Mouse (Mus musculus) left cerebral cortex, adult 6 months (tissue): ENCODE data around the gene Car14. TPM values are rescaled to one million over a fixed set of nuclear protein-coding genes. Genes with fewer than 3 reads are reported as not detected.

Experiments
- long read RNA-seq, 2 experiments: library from polyadenylated mRNA; unstranded; transcript quantifications; one replicate each; pipeline ENCODE4 v2.0.0; 2019 to 2020
- polyA plus RNA-seq: library from polyadenylated mRNA; unstranded; fragments of <200 nt; fragmentation: Nextera tagmentation; gene quantifications from 2 replicates; pipeline ENCODE4 v1.2.3, GENCODE M21; 2021

The Car14 gene
- polyA plus RNA-seq = 10.7 and 14.9 TPM in 2 replicates
- long read RNA-seq, experiment 1, partial matches to known transcripts = 1 of 56 reads
- long read RNA-seq, experiment 1, other reads (novel, unspliced or antisense) = 53 of 56 reads
- long read RNA-seq, experiment 2, partial matches to known transcripts = 0 of 20 reads
- long read RNA-seq, experiment 2, other reads (novel, unspliced or antisense) = 16 of 20 reads

DNA sequence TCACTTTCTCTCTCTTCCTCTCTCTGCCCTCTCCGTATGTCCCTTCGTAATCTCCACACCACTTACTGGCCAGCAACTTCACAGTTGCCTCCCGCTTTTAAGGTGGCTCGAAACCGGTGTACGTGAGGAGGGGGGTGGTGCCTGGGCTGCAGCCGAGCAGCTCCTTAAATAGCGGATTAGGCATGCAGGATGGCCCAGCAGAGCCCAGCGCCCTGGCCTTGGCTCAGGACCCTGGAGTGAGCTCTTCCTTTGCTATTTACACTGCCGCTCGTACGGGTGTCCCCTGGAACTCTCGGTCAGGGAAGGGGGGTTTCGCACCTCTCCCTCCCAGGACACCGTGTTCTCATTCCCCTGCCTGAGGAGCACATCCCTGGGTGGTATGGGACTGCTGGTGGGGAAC, at the start of gene Car14:
TSS of gene Car14 (minus strand) at position 124 of the 400 bp plus-strand sequence.

DNA sequence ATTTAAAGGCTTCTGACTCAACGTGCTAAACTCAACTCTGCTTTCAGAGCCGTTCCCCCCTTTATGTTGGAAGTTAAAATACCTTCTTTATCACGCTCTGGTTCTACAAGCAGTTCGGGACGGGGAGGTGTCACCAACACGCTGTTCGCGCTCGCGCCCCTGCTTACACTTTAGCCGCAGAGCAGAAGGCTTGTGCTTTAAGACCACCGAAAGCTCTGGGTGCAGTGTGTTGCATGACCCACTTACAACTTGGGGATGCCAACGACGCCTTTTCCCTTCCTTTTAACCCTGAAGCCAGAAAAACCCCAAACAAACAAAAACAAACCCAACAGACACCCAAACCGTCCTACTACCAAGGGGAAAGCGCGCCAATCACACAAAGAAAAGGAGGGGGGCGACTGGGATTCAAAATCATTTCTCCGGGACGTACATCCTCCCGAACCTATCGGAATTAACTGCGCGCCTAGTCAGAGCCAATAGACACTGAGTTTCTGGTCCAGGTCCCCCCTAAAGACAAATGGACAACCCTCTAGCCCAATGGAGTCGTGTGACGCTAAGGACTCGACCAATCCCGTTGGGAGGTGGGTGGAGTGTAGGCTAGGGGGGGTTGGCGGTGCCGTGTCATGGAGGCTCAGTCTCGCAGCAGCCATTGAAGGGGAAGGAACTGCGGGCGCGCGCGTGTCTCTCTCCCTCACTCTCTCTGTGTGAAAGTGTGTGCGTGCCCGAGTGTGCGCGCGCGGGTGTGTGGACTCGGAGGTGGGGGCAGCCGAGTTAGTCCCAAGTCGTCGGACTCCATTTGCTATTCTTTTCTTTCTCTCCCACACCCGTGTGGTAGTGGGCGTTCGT, 24.4 kb upstream of the Car14 start, which contains the start of gene Anp32e:
TSS of gene Anp32e (plus strand) at position 589 of the 846 bp plus-strand sequence.

DNA sequence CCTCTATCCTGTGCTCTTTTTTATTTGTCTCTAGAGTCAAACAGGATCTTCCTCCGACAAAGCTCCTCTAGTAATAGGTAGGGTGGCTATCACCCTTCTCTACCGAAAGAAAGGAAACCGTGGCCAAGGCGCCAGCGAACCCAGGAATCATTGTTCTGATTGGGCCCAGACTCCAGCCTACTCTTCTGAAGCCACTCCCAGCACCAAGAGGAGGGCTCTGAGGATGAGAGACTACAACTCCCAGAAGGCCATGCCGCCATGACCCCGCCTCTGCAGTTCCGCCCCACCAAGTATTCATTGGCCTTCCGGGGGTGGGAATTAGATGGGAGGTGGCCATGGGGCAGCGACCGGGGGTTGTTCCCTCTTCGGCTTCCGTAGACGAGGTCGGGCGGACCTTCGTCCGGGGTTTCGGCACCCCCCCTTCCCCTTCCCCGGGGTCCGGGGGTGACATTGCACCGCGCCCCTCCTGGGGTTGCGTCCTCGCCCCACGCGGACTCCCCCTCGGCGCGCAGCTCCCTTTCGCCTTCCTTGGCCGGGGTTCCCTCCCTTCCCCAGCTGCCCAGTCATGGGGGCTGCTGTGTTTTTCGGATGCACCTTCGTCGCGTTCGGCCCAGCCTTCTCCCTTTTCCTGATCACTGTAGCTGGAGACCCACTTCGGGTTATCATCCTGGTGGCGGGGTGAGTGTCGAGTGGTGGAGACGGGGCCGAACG, 10.7 kb downstream of the Car14 start, which contains the start of gene Aph1a:
TSS of gene Aph1a (plus strand) at position 364 of the 711 bp plus-strand sequence.

DNA sequence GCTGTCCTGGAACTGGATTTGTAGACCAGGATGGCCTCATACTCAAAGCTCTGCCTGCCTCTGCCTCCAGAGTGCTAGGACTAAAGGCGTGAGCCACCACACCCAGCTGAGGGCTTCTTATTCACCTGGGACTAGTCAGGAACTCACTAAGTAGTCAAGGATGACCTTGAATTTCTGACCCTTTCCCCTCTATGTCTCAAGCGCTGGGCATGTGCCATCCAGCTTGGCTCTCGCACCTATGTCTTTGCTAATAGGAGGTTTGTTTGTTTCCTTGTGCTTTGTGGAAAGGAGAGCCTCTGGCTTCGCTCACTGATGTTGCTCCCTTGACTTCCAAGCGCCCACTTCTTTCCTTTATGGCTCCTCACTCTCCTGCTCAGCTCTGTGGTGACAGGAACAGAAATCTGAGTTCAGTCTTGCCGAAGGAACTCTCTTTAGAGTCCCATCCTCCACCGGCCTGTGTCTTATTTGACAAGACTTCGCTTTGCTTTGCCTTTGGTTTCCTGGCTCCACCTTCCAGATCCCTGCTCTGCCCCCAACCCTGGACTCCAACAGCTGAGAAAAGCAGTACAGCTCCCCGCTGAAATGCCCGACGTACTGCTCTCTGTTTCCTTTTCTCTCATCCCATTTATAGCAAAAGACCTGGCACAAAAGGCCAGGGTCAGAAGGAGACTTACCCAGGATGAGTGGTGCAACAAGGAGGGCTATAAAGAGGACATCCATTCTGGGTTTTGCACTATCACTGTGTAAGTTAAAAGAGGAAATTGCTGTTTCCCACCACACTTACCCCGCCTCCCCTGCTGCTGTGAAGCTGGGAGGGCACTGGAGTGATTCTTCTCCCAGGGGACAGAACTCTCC, 13.1 kb downstream of the Car14 start, which contains the start of gene BC028528:
TSS of gene BC028528 (minus strand) at position 795 of the 855 bp plus-strand sequence.

DNA sequence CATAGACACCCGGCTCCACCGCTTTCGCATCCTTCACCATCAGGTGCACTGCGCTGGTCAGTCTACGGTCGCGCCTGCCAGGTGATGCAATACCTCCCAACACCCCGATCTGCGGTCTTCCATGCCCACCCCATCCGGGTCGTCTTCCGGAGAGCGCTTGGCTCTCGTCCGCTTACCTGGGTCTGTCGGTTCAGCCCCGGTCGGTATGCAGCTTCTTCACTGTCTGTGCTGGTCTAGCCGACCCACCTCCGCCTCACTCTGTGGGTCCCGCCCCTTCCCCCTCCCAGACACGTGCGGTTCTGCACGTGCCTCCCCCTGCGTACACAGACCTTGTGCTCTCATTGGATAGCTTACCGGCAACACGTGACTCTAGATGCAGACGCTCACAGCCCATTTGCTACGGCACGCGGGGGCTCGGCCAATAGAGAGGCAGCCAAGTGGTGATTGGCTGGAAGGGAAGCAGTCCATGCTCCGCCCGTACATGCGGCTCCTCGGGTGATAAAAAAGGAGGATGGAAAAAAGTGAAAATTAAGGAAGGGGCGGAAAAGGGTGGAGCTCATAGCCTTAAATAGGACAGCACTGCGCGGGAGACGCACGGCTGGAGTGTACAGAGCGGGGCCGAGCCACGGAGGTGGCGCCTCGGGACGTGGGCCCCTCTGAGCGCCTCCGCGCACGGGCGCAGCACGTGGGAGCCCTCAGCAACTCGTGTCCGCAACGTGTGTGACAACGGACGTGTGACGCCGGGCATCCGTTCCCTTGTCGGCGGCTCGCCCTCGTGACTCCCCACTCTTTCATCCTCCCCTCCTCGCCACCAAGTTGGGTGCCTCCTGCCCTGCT, 22.3 kb downstream of the Car14 start, which contains the start of gene Ciart:
TSS of gene Ciart (minus strand) at position 273 of the 837 bp plus-strand sequence.

DNA sequence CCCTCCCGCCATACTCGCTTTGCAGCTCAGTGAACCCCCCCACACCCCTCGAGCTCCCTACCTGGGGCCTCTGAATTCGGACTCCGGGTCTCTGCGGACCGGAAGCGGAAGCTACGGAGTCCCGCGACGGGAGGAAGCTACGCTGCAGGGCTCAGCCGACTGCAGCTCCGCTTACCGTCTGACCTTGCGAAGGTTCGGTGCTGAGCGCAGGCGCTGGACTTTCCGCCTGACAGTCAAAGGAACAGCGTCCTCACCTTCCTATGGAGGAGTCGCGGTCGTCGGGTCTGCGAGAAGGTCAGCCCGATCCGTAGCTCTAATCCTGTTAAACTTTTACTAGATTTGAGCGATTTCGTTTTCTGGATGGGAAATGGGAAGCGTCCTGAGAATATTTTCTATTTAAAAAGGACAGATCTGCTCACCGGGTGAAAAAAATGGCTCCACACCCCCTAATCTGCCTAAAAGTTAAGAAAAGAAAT, 33.1 kb downstream of the Car14 start, which contains the start of gene Mrps21:
TSS of gene Mrps21 (minus strand) at position 128 of the 476 bp plus-strand sequence.

DNA sequence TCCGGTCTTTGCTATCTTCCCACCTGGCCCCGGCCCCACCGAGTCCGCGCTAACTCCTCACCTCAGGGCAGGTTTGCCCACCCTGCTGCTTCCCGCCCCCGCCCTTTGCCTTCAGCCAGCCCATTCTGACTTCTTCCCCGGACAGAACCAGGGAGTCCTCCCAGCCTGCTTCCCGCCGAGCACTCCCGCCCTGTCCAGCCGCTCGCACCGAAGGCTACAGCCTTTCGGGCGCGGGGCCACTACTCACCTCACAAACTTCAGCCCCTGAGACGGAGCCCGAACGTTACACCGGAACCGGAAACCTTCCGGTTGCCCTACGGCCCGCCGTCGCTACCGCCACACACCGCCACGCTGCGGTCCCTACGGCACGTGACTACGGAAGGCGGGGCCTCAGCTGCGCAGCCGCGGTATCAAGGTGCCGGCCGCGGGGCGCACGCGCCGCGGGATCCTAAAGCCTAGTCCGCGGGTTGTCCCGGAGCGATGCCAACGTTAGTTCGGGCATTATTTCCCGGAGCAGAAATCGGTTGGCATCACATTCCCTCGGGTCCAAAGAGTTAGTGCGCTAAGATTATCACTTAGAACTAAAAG, 48.9 kb downstream of the Car14 start, which contains the start of gene Prpf3:
TSS of gene Prpf3 (minus strand) at position 384 of the 588 bp plus-strand sequence.

Other genes with a start within 250 kb of the Car14 start
- 5.6 and 7.1 TPM in 2 replicates for gene Mcl1, start 245.9 kb downstream of the Car14 start, polyA plus RNA-seq
- 2.8 and 4.0 TPM in 2 replicates for gene Adamtsl4, start 216.8 kb downstream of the Car14 start, polyA plus RNA-seq
- gene Ecm1, start 165.1 kb downstream of the Car14 start, polyA plus RNA-seq = 4.7 and 5.8 TPM in 2 replicates
- 23.7 and 29.0 TPM in 2 replicates for gene Tars2, start 144.5 kb downstream of the Car14 start, polyA plus RNA-seq
- gene Rprd2, start 85.8 kb downstream of the Car14 start, polyA plus RNA-seq = 29.7 and 41.0 TPM in 2 replicates
- gene Prpf3, start 48.8 kb downstream of the Car14 start, polyA plus RNA-seq = 9.0 and 9.1 TPM in 2 replicates
- 668 and 693 TPM in 2 replicates for gene Mrps21, start 33.2 kb downstream of the Car14 start, polyA plus RNA-seq
- 12.7 and 22.7 TPM in 2 replicates for gene Ciart, start 22.4 kb downstream of the Car14 start, polyA plus RNA-seq
- 10.3 and 13.7 TPM in 2 replicates for gene BC028528, start 12.7 kb downstream of the Car14 start, polyA plus RNA-seq
- gene Aph1a, start 10.7 kb downstream of the Car14 start, polyA plus RNA-seq = 37.8 and 53.1 TPM in 2 replicates
- 11.8 and 13.7 TPM in 2 replicates for gene Anp32e, start 24.6 kb upstream of the Car14 start, polyA plus RNA-seq
- gene Plekho1, start 91.3 kb upstream of the Car14 start, polyA plus RNA-seq = 16.5 and 28.8 TPM in 2 replicates
- 26.6 and 36.6 TPM in 2 replicates for gene Vps45, start 153.8 kb upstream of the Car14 start, polyA plus RNA-seq
- gene Otud7b, start 199.8 kb upstream of the Car14 start, polyA plus RNA-seq = 6.3 and 9.2 TPM in 2 replicates